Mouse (Mus musculus) MEL (cell line): ENCODE measurements at regions not wholly inside any gene's neighbourhood (a gene's known extent, or its start where the extent isn't known, plus 50 kb on each side); places are given as distances from the start of the nearest gene placed in this dataset.
"Not testable (repeated sequence)": the region's sequence is repeated elsewhere in the genome, so short reads cannot be mapped to it uniquely, and the experiment has no call there.

Source experiments
- DNase-seq: peaks from one replicate; pipeline ENCODE4 v3.0.0; 2011; ENCODE audit warnings: low read depth, low spot score
- H3K27ac ChIP-seq: 2 replicates; pipeline ENCODE4 v1.5.1; 2012; ENCODE audit warnings: low read depth, mild to moderate bottlenecking, control low read depth, low read length, moderate library complexity; ENCODE audit not compliant: control insufficient read depth
- H3K27me3 ChIP-seq, 2 experiments: fragments of 150-350 bp in 1 of 2; sonication (generic) in 1 of 2; 2 replicates each; pipeline ENCODE4 v1.6.1; 2012; ENCODE audit warnings: low read length in 2 of 2, mild to moderate bottlenecking in 2 of 2, improper control_type of control experiment in 1 of 2, moderate library complexity in 1 of 2; ENCODE audit not compliant: insufficient read depth in 2 of 2, control insufficient read depth in 1 of 2
- H3K36me3 ChIP-seq, 2 experiments: 2 replicates each; pipeline ENCODE4 v1.6.1; 2012 to 2014; ENCODE audit warnings: low read length in 2 of 2, improper control_type of control experiment in 1 of 2, inconsistent platforms in 1 of 2, mild to moderate bottlenecking in 1 of 2; ENCODE audit not compliant: insufficient read depth in 2 of 2, control insufficient read depth in 1 of 2
- H3K4me1 ChIP-seq, 2 experiments: fragments of 150-350 bp in 1 of 2; sonication (generic) in 1 of 2; 2 replicates each; pipeline ENCODE4 v1.6.1; 2012; ENCODE audit warnings: low read length in 2 of 2, improper control_type of control experiment in 1 of 2, mild to moderate bottlenecking in 1 of 2; ENCODE audit not compliant: insufficient read depth in 2 of 2, control insufficient read depth in 1 of 2
- H3K4me3 ChIP-seq, 2 experiments: fragments of 150-350 bp in 1 of 2; sonication (generic) in 1 of 2; 2 replicates each; pipeline ENCODE4 v1.5.1; 2012; ENCODE audit warnings: low read depth in 2 of 2, low read length in 2 of 2, mild to moderate bottlenecking in 2 of 2, moderate library complexity in 2 of 2, control low read depth in 1 of 2, improper control_type of control experiment in 1 of 2; ENCODE audit not compliant: control insufficient read depth in 1 of 2, insufficient read depth in 1 of 2
- H3K79me2 ChIP-seq: 2 replicates; pipeline ENCODE4 v1.6.1; 2012; ENCODE audit warnings: mild to moderate bottlenecking, low read length, moderate library complexity; ENCODE audit not compliant: control insufficient read depth, poor library complexity, insufficient read depth
- H3K9ac ChIP-seq: 2 replicates; pipeline ENCODE4 v1.6.1; 2012; ENCODE audit warnings: low read depth, mild to moderate bottlenecking, control low read depth, low read length, moderate library complexity; ENCODE audit not compliant: control insufficient read depth, poor library complexity, severe bottlenecking
- H3K9me3 ChIP-seq: fragments of 150-350 bp; sonication (generic); replicated peaks from 2 replicates; pipeline ENCODE4 v1.6.1; 2012; ENCODE audit warnings: mild to moderate bottlenecking, low read length, improper control_type of control experiment, moderate library complexity; ENCODE audit not compliant: insufficient read depth
- BHLHE40 ChIP-seq: IDR thresholded peaks from 2 replicates; pipeline ENCODE4 v1.6.1; 2012; ENCODE audit warnings: low read depth, mild to moderate bottlenecking, inconsistent platforms, low read length, improper control_type of control experiment, borderline replicate concordance
- CHD1 ChIP-seq: IDR thresholded peaks from 2 replicates; pipeline ENCODE4 v1.6.1; 2012; ENCODE audit warnings: low read depth, mild to moderate bottlenecking, inconsistent platforms, low read length, improper control_type of control experiment
- CHD2 ChIP-seq: IDR thresholded peaks from 2 replicates; pipeline ENCODE4 v1.6.1; 2011; ENCODE audit warnings: low read length, improper control_type of control experiment
- E2F4 ChIP-seq: IDR thresholded peaks from 2 replicates; pipeline ENCODE4 v1.6.1; 2011; ENCODE audit warnings: low read depth, low read length, improper control_type of control experiment, borderline replicate concordance
- ELF1 ChIP-seq: IDR thresholded peaks from 2 replicates; pipeline ENCODE4 v1.6.1; 2014; ENCODE audit warnings: low read depth, mild to moderate bottlenecking, inconsistent platforms, low read length, improper control_type of control experiment, moderate library complexity
- EP300 ChIP-seq, 2 experiments: IDR thresholded peaks; 2 replicates each; pipeline ENCODE4 v1.6.1; 2011; ENCODE audit warnings: improper control_type of control experiment in 2 of 2, low read length in 2 of 2, low read depth in 1 of 2, mild to moderate bottlenecking in 1 of 2
- ETS1 ChIP-seq: IDR thresholded peaks from 2 replicates; pipeline ENCODE4 v1.6.1; 2012; ENCODE audit warnings: low read depth, mild to moderate bottlenecking, inconsistent platforms, low read length, improper control_type of control experiment, moderate library complexity
- MEF2A ChIP-seq: IDR thresholded peaks from 2 replicates; pipeline ENCODE4 v1.6.1; 2014; ENCODE audit warnings: low read depth, mild to moderate bottlenecking, inconsistent platforms, low read length, improper control_type of control experiment; ENCODE audit not compliant: poor library complexity, insufficient replicate concordance, severe bottlenecking; ENCODE audit errors: extremely low read depth
- MYB ChIP-seq: IDR thresholded peaks from 2 replicates; pipeline ENCODE4 v1.6.1; 2011; ENCODE audit warnings: mild to moderate bottlenecking, low read depth, low read length, improper control_type of control experiment
- NRF1 ChIP-seq: IDR thresholded peaks from 2 replicates; pipeline ENCODE4 v1.6.1; 2014; ENCODE audit warnings: low read depth, mild to moderate bottlenecking, inconsistent platforms, low read length, improper control_type of control experiment, moderate library complexity; ENCODE audit not compliant: poor library complexity, insufficient read depth, severe bottlenecking
- RAD21 ChIP-seq: IDR thresholded peaks from 2 replicates; pipeline ENCODE4 v1.6.1; 2011; ENCODE audit warnings: mild to moderate bottlenecking, low read depth, low read length, improper control_type of control experiment
- SIN3A ChIP-seq: IDR thresholded peaks from 2 replicates; pipeline ENCODE4 v1.6.1; 2012; ENCODE audit warnings: low read length, improper control_type of control experiment, inconsistent platforms
- SMC3 ChIP-seq: IDR thresholded peaks from 2 replicates; pipeline ENCODE4 v1.6.1; 2011; ENCODE audit warnings: low read depth, low read length, improper control_type of control experiment
- TBP ChIP-seq: IDR thresholded peaks from 2 replicates; pipeline ENCODE4 v1.8.0; 2011; ENCODE audit warnings: low read depth, low read length, improper control_type of control experiment
- TCF12 ChIP-seq: IDR thresholded peaks from 2 replicates; pipeline ENCODE4 v1.6.1; 2014; ENCODE audit warnings: low read depth, mild to moderate bottlenecking, inconsistent platforms, low read length, improper control_type of control experiment, moderate library complexity
- USF1 ChIP-seq: IDR thresholded peaks from 2 replicates; pipeline ENCODE4 v1.6.1; 2014; ENCODE audit warnings: low read depth, mild to moderate bottlenecking, inconsistent platforms, low read length, improper control_type of control experiment, moderate library complexity
- ZC3H11A ChIP-seq: IDR thresholded peaks from 2 replicates; pipeline ENCODE4 v1.6.1; 2012; ENCODE audit warnings: low read depth, mild to moderate bottlenecking, inconsistent platforms, low read length, improper control_type of control experiment
- ZKSCAN1 ChIP-seq: IDR thresholded peaks from 2 replicates; pipeline ENCODE4 v1.6.1; 2012; ENCODE audit warnings: low read depth, mild to moderate bottlenecking, inconsistent platforms, low read length, improper control_type of control experiment, moderate library complexity
- ZMIZ1 ChIP-seq: IDR thresholded peaks from 2 replicates; pipeline ENCODE4 v1.6.1; 2012; ENCODE audit warnings: low read depth, mild to moderate bottlenecking, inconsistent platforms, low read length, improper control_type of control experiment, moderate library complexity
- ZNF384 ChIP-seq: IDR thresholded peaks from 2 replicates; pipeline ENCODE4 v1.6.1; 2012; ENCODE audit warnings: low read depth, mild to moderate bottlenecking, inconsistent platforms, low read length, improper control_type of control experiment

DNA sequence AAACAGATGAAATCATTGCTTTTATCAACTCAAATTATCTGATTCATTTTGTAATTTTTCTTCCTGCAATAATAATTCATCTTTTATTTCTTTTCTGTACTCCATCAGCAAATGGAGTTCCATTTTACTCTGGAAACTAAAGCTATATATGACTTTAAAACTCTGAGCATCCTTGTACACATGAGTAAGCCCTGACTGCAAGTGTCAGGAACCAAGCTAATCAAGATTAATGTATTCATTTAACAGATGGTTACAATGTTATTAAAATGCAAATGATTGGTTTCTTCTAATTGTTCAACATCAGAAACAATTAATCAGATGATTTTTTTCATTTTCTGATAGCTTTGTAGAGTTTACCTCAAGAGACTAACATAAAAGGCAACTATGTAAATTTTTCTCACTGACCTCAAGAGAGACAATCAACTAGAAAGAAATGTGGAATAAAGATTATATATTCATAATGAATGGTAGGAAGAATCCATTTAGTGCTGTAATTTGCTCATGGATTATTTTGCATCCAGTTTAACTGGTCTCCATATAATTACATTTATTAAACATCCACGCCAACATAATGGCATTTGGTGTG lies 1064.5 kb downstream of the Basp1 start:
- no peaks in the 10 kb centered on the region for H3K79me2 ChIP-seq
- no peak overlapping the region for H3K27ac ChIP-seq
- H3K9ac ChIP-seq, result no peak overlapping the region
- no peaks in the 10 kb centered on the region for H3K36me3 ChIP-seq
- H3K27me3 ChIP-seq, result no peaks in the 10 kb centered on the region
- no peaks in the 10 kb centered on the region for H3K4me1 ChIP-seq
- TF ChIP-seq SMC3 (no peak), ZKSCAN1 (no peak)
- TF ChIP-seq, all 39 proteins: peak for 0
- Histone ChIP-seq H3K4me3 (no peak overlapping the region), H3K9me3 (no peaks in the 10 kb centered on the region)
- DNase-seq, result no peak

GRCm38 (mm10) chr15:24335876-24336275 lies 1077.7 kb downstream of the Basp1 start:
- peak; percentile 27 for DNase-seq
- not testable (repeated sequence) for H3K4me1 ChIP-seq, H3K4me3 ChIP-seq, H3K79me2 ChIP-seq, H3K9ac ChIP-seq
- TF ChIP-seq EP300 (IDR thresholded peaks at IDR 0.05; ENCODE audit: low read depth in 1 of 2, low read length in 2 of 2), result peak in 1 of 2 experiments; percentile 31; a peak in 1 of 4 replicates
- TF ChIP-seq, all 39 proteins: peak for 1; not testable (repeated sequence) for 38
- not testable (repeated sequence) for H3K9me3 ChIP-seq, H3K27me3 ChIP-seq, H3K27ac ChIP-seq, H3K36me3 ChIP-seq

GRCm38 (mm10) chr15:24303123-24303522 lies 1110.4 kb downstream of the Basp1 start:
- not testable (repeated sequence) for H3K9ac ChIP-seq, DNase-seq, H3K36me3 ChIP-seq, H3K27ac ChIP-seq, H3K27me3 ChIP-seq, H3K79me2 ChIP-seq, H3K4me1 ChIP-seq, H3K9me3 ChIP-seq, H3K4me3 ChIP-seq
- 0 out of 2 replicates have a peak, but pooled peaks have one; percentile 12 for TF ChIP-seq ETS1

DNA sequence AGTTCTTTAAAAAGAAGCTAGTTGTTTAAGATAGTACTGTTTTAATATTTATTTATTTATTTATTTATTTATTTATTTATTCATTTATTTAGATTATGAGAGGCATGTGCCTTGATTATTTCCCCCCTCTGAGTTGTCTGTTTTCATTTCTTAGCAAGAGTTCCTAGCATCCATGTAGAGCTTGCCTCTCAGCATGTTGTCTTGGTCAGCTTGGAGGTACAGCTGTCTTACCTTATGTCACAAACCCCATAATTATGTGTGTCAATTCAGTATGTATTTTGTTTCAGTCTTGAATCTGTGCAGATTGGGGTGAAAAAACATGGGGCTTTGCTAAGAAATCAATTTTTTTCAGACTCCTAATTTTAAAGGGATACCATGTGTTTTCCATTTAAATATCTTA lies 1116.3 kb downstream of the Basp1 start:
- H3K36me3 ChIP-seq, result no peaks in the 10 kb centered on the region
- no peak overlapping the region for H3K27ac ChIP-seq
- no peak overlapping the region for H3K4me3 ChIP-seq
- H3K79me2 ChIP-seq, result no peaks in the 10 kb centered on the region
- no peak for DNase-seq
- no peaks in the 10 kb centered on the region for H3K4me1 ChIP-seq
- TF ChIP-seq E2F4 (no peak), ZC3H11A (no peak), EP300 (IDR thresholded peaks at IDR 0.05; ENCODE audit: low read depth in 1 of 2, low read length in 2 of 2) (no peak), CHD1 (no peak), ZNF384 (no peak), MEF2A (no peak), RAD21 (no peak), CHD2 (no peak), SIN3A (no peak), USF1 (no peak), TCF12 (no peak), ZMIZ1 (no peak), MYB (no peak), SMC3 (no peak), ELF1 (no peak), TBP (no peak), BHLHE40 (no peak), NRF1 (no peak)
- no peak overlapping the region for H3K9ac ChIP-seq
- no peaks in the 10 kb centered on the region for H3K9me3 ChIP-seq
- no peaks in the 10 kb centered on the region; a peak in 1 of 4 replicates for H3K27me3 ChIP-seq
